Mouse (Mus musculus) forebrain, postnatal 0 days (tissue): ENCODE measurements around the gene Lrrc4c. TPM values are rescaled to one million over a fixed set of nuclear protein-coding genes. Genes with fewer than 3 reads are reported as not detected.

ENCODE experiments used
- ATAC-seq: fragments of 200-750 bp; cut with Nextera tagmentation; 2 replicates; pipeline ENCODE4 v1.8.0; 2017; ENCODE audit warnings: mild to moderate bottlenecking, moderate library complexity
- DNase-seq: peaks from one replicate; pipeline ENCODE4 v3.0.0-alpha.2; 2015
- H3K27ac ChIP-seq: fragments of 300-500 bp; sonication (generic); 2 replicates; pipeline ENCODE4 v1.5.1; 2014; ENCODE audit warnings: low read depth, mild to moderate bottlenecking, antibody characterized with exemption, low read length, moderate library complexity, mixed read lengths
- H3K27me3 ChIP-seq: fragments of 300-500 bp; sonication (generic); 2 replicates; pipeline ENCODE4 v1.6.1; 2014; ENCODE audit warnings: mild to moderate bottlenecking, low read length, mixed read lengths; ENCODE audit not compliant: insufficient read depth
- H3K36me3 ChIP-seq: fragments of 300-500 bp; sonication (generic); 2 replicates; pipeline ENCODE4 v1.6.1; 2014; ENCODE audit warnings: mild to moderate bottlenecking, moderate library complexity; ENCODE audit not compliant: insufficient read depth
- H3K4me1 ChIP-seq: fragments of 300-500 bp; sonication (generic); 2 replicates; pipeline ENCODE4 v1.6.1; 2014; ENCODE audit warnings: antibody characterized with exemption; ENCODE audit not compliant: insufficient read depth
- H3K4me2 ChIP-seq: fragments of 300-500 bp; sonication (generic); 2 replicates; pipeline ENCODE4 v1.6.1; 2014; ENCODE audit warnings: low read depth, mild to moderate bottlenecking, moderate library complexity
- H3K4me3 ChIP-seq: fragments of 300-500 bp; sonication (generic); 2 replicates; pipeline ENCODE4 v1.5.1; 2014; ENCODE audit warnings: low read depth, low read length, mixed read lengths
- H3K9ac ChIP-seq: fragments of 300-500 bp; sonication (generic); 2 replicates; pipeline ENCODE4 v1.6.1; 2014; ENCODE audit warnings: mild to moderate bottlenecking
- H3K9me3 ChIP-seq: fragments of 300-500 bp; sonication (generic); 2 replicates; pipeline ENCODE4 v1.6.1; 2016; ENCODE audit warnings: low read length
- CTCF ChIP-seq: sonication (generic); IDR thresholded peaks from 2 replicates; pipeline ENCODE4 v1.5.1; 2016; ENCODE audit warnings: antibody characterized with exemption, control low read depth, low read depth
- WGBS: fragments of 180-500 bp; shearing (Covaris S2); extraction: QIAGEN DNeasy Blood & Tissue Kit; methylation state at CpG from one replicate; pipeline ENCODE4 v1.1.7; 2014; 5-methylcytosine and 5-hydroxymethylcytosine counted together
- polyA plus RNA-seq: library from polyadenylated mRNA; unstranded; fragments of >200 nt; fragmentation: Nextera tagmentation; extraction: Ambion mirVana; gene quantifications from 2 replicates; pipeline ENCODE4 v1.2.1, GENCODE M21; 2015
- total RNA-seq: library from RNA; depleted of rRNA; stranded (reverse); fragments of >200 nt; gene quantifications from 2 replicates; pipeline ENCODE4 v1.2.3, GENCODE M21; 2014

Lrrc4c gene
- total and polyA plus RNA-seq, 2 experiments from 2014 or later: 39.9 to 60.7 TPM

DNA sequence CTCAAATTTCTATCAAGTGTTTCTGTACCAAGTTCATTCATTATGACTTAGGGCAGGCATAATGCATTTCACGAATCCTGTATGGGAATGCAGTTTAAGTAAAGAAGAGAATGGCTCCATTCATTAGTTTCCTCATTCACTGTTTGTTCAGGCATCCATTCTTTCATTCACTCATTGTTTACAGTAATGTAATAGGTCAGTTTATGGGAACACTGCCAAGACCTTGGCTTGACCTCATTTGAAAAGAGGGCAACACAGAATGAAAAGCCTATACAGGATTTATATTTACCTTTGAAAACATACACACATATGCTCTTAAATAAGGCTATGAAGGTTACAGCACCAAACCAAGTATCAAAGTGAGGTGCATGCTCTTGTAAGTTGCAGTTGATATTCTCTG is 762.2 kb downstream of the Lrrc4c start:
- H3K9me3 ChIP-seq: no peaks in the 10 kb centered on the region
- TF ChIP-seq CTCF: no peak
- no peaks in the 10 kb centered on the region for H3K36me3 ChIP-seq
- H3K27ac ChIP-seq: no peak overlapping the region
- H3K4me3 ChIP-seq: no peak overlapping the region
- no peak overlapping the region for H3K9ac ChIP-seq
- DNase-seq: no peak
- WGBS: 11% methylated on average over 1 of the region's 1 CpGs
- H3K27me3 ChIP-seq: no peaks in the 10 kb centered on the region
- ATAC-seq: no peak
- no peak overlapping the region for H3K4me2 ChIP-seq
- no peaks in the 10 kb centered on the region for H3K4me1 ChIP-seq

DNA sequence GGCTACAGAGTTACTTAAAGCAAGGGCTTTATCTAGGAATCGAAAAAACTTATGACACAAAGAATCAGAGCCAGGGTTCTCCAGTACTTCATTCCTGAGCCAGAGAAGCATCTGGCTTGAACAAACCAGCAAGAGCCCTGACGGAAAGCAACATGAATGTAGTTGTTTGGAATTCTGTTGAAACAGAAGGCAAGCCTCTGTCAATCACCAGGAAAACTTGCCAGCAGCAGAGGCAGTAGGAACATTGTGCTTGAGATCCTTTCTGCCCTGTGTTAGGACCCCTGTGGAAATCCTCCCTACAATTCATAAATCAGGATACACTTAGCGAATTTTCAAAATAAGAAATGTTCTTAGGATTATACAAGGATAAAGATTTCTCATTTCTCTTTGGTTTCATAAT is 780.0 kb downstream of the Lrrc4c start:
- Histone ChIP-seq H3K4me2 (no peak overlapping the region), H3K27ac (no peak overlapping the region), H3K9ac (no peak overlapping the region), H3K4me1 (no peaks in the 10 kb centered on the region), H3K36me3 (no peaks in the 10 kb centered on the region), H3K9me3 (no peaks in the 10 kb centered on the region), H3K27me3 (no peaks in the 10 kb centered on the region), H3K4me3 (no peak overlapping the region)
- TF ChIP-seq CTCF: no peak
- ATAC-seq (0 out of 2 replicates have a peak, but pooled peaks have one; percentile 32), DNase-seq (peak; percentile 23)
- WGBS: 19% methylated on average over 3 of the region's 3 CpGs

DNA sequence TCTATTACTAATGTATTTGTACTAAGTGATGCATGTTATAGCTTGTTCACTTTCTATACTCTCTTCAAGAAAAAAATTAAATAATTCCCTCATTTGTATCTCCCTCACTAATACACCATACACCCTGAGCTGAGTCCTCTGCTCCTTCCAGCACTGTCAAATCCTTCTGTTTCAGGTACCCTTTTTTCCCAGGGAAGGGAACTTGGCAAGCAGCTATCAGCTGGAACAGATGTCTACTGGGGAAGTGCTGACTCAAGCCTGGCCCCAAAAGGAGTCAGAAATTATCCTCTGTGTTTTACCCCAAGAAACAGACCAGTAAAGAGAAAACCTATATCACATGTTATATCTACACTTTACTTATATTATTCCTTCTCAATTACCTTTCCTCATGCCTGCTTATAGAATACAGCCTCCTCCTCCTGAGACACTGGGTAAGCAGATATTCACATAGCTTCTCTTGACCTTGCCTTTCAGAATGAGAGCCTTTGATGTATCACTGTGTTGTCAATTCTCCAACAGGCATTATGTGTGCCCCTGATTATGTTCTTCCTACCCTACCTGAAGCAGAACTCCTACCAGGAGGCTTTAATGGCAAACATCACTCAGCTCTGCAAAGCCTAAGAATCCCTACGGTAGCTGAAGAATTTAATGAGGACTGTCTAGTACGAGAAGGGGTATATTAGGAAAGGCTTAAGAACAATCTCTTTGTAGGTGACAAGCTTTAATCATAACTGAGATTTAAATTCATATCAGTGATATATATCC is 785.6 kb downstream of the Lrrc4c start:
- H3K36me3 ChIP-seq: no peaks in the 10 kb centered on the region
- ATAC-seq (no peak), DNase-seq (no peak)
- no peak overlapping the region for H3K27ac ChIP-seq
- H3K4me3 ChIP-seq: no peak overlapping the region
- no peaks in the 10 kb centered on the region for H3K27me3 ChIP-seq
- WGBS: 47% methylated on average over 2 of the region's 2 CpGs
- no peak overlapping the region for H3K4me2 ChIP-seq
- no peaks in the 10 kb centered on the region for H3K4me1 ChIP-seq
- H3K9ac ChIP-seq: no peak overlapping the region
- no peaks in the 10 kb centered on the region for H3K9me3 ChIP-seq
- no peak for TF ChIP-seq CTCF

DNA sequence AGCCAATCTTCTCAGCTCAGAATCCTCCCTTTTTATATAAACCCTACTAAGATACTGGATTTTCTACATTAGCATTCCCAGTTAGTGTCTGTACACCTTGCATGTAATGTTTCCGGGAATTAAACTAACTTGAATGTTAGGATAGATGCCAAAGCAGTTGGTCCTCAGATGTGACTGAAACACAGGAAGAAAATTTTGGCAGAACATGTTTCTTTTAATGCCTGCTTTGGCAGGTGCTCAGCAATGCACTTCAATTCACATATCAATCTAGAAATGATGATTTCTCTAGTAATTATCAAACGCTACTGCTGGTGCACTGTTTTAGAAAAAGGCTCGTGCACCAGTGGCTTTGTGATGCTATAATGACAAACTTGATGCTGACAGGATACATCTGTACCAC is 806.3 kb downstream of the Lrrc4c start:
- no peaks in the 10 kb centered on the region for H3K4me1 ChIP-seq
- no peak for TF ChIP-seq CTCF
- no peak overlapping the region for H3K27ac ChIP-seq
- no peaks in the 10 kb centered on the region for H3K36me3 ChIP-seq
- H3K4me3 ChIP-seq: no peak overlapping the region
- no peaks in the 10 kb centered on the region for H3K27me3 ChIP-seq
- no peak overlapping the region for H3K9ac ChIP-seq
- H3K4me2 ChIP-seq: no peak overlapping the region
- peak; percentile 6 for DNase-seq
- 27% methylated on average over 3 of the region's 3 CpGs for WGBS
- no peak for ATAC-seq
- no peaks in the 10 kb centered on the region for H3K9me3 ChIP-seq

DNA sequence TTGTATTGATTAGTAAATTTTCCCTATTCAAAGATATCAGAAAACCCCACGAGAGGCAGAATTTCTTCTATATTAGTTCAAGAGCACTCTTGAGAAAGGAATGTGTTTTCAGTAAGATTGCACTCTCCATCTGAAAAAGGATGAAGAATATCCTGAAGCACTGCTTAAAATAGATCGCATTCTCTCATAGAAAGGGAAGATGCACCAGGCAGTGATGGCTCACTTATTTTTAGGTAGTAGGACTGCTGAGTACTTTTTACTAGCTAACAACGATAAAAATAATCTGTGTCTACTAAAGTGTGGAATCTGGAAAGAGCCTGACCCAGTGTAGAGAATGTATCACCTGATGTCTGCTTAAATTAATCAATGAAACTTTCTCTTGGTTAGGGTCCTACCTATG is 820.5 kb downstream of the Lrrc4c start:
- DNase-seq (no peak), ATAC-seq (no peak)
- Histone ChIP-seq H3K4me2 (no peak overlapping the region), H3K4me3 (no peak overlapping the region), H3K4me1 (no peaks in the 10 kb centered on the region), H3K27ac (no peak overlapping the region), H3K36me3 (no peaks in the 10 kb centered on the region), H3K27me3 (no peaks in the 10 kb centered on the region), H3K9ac (no peak overlapping the region), H3K9me3 (no peaks in the 10 kb centered on the region)
- TF ChIP-seq CTCF: no peak
- 87% methylated on average over 3 of the region's 3 CpGs for WGBS

DNA sequence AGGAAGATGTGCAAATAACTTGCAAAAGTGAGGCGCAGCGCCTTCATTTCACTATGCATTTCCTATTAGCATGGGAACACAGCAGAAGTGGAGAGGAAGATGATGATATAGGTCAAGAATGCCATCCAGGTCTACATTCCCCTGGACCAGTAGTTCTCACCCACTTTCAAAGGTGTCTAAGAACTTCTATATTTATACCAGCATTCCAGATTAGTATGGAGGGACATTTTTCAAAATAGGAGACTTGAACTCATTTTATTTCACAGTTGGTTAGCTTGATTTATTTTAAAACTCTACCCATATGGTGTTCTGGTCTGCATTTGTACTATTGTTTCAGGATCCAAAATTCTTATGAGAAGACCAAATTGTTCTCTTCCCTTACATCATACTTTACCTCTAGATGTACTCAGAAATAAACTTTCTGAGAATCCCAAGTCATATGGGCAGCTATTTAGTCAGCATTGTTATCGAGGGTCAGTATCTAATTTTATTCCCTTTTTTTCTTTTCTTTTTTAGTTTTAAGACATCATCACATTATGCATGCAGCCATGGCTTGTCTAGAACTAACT is 833.7 kb downstream of the Lrrc4c start:
- no peaks in the 10 kb centered on the region for H3K27me3 ChIP-seq
- H3K4me1 ChIP-seq: no peaks in the 10 kb centered on the region
- no peak for ATAC-seq
- 93% methylated on average over 3 of the region's 3 CpGs for WGBS
- H3K27ac ChIP-seq: no peak overlapping the region
- no peak for DNase-seq
- H3K9ac ChIP-seq: no peak overlapping the region
- H3K9me3 ChIP-seq: no peaks in the 10 kb centered on the region
- H3K36me3 ChIP-seq: no peaks in the 10 kb centered on the region
- no peak overlapping the region for H3K4me3 ChIP-seq
- H3K4me2 ChIP-seq: no peak overlapping the region
- TF ChIP-seq CTCF: no peak

DNA sequence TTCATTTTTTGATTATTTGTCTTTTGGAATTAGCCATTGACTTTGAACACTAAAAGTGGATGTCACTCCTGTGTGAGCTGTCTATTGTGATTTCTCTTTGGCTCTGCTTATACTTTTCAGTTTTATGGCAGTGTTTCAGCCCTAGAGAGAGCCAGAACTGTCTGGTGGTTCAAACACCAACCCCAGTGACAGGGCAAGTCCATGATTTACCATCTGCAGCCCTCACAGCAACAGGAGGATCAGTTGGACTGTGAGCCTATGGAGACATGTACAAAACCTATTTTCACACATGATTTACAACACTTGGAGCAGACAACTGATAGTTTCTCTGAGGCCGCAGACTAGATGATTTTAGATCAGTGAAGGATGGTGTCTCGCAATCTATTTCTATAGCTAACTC is 847.8 kb downstream of the Lrrc4c start:
- no peak overlapping the region for H3K9ac ChIP-seq
- DNase-seq (peak; percentile 37), ATAC-seq (peak; percentile 94)
- H3K9me3 ChIP-seq: no peaks in the 10 kb centered on the region
- H3K27me3 ChIP-seq: no peaks in the 10 kb centered on the region
- no peak overlapping the region for H3K27ac ChIP-seq
- H3K4me3 ChIP-seq: no peak overlapping the region
- H3K36me3 ChIP-seq: no peaks in the 10 kb centered on the region
- H3K4me1 ChIP-seq: no peaks in the 10 kb centered on the region
- no peak for TF ChIP-seq CTCF
- H3K4me2 ChIP-seq: no peak overlapping the region
- WGBS: 74% methylated on average over 2 of the region's 2 CpGs
